7 mouse cellular contexts compared by ENCODE assay signal in genomic region chr4:43506536-43507185, GRCm38 (mm10). TPM values are rescaled to one million over a fixed set of nuclear protein-coding genes. Genes with fewer than 3 reads are reported as not detected.
DNase-seq lines count a peak whose midpoint lies in the region; ATAC-seq and TF ChIP-seq lines count a peak whose summit lies in the region.

Gene Car9, plus strand, starts transcription at chr4:43506966.

- WGBS in liver, embryonic 15.5 days (ENCODE audit: insufficient replicate concordance) = 59% methylated on average over 9 of the region's 9 CpGs

- no peaks in the 10 kb centered on the region for H3K9me3 ChIP-seq in liver, embryonic 15.5 days (replicated peaks)

- H3K36me3 ChIP-seq in liver, embryonic 15.5 days (replicated peaks) = no peaks in the 10 kb centered on the region

- no peak within 1 kb of the TSS for H3K27ac ChIP-seq in liver, embryonic 15.5 days (replicated peaks)
- no peak within 1 kb of the TSS for H3K27ac ChIP-seq in layer of hippocampus, adult 2 months

- TF ChIP-seq CTCF in layer of hippocampus, adult 2 months (conservative IDR thresholded peaks at IDR 0.05) = no peak

- H3K9ac ChIP-seq in liver, embryonic 15.5 days = no peak within 1 kb of the TSS

- peaks cover 24% of the 10 kb centered on the region; the same call in 1 of the 2 replicates for H3K27me3 ChIP-seq in liver, embryonic 15.5 days

- DNase-seq in left cerebral cortex, postnatal 4 days = peak; percentile 78
- no peak for DNase-seq in left cerebral cortex, postnatal 14 days (ENCODE audit: low spot score in 2 of 2)
- DNase-seq in cerebellum, adult 18-20 months = peak; percentile 88 to 89
- peak; percentile 63 for DNase-seq in gastrocnemius, postnatal 25 days
- DNase-seq in layer of hippocampus, adult 2 months (ENCODE audit: low spot score in 2 of 2) = no peak

- 0 out of 2 replicates have a peak within 1 kb of the TSS, but pooled peaks have one; percentile 56 for H3K4me3 ChIP-seq in liver, embryonic 15.5 days (replicated peaks)
- no peak within 1 kb of the TSS for H3K4me3 ChIP-seq in layer of hippocampus, adult 2 months

- peak within 1 kb of the TSS; percentile 80 for H3K4me2 ChIP-seq in liver, embryonic 15.5 days

- intact Hi-C loops in left cerebral cortex, postnatal 4 days (cut with DNase I) = no loop called here
- intact Hi-C loops in left cerebral cortex, postnatal 14 days (cut with DNase I) = no loop called here

- H3K4me1 ChIP-seq in liver, embryonic 15.5 days (replicated peaks) = peaks cover 27% of the 10 kb centered on the region

- no peak for ATAC-seq in liver, embryonic 15.5 days (ENCODE audit: insufficient read depth)
- no peak for ATAC-seq in megakaryocyte progenitor cell, adult 5-6 weeks (replicated peaks; ENCODE audit: poor library complexity)

RNA-seq across cellular contexts. Expression of gene Car9, which starts in this region (rescaled TPM):
- under 1 TPM; 0.83 to 0.84 TPM for total RNA-seq in left cerebral cortex, postnatal 4 days (2021)
- under 1 TPM; 0.27 to 0.44 TPM for total RNA-seq in left cerebral cortex, postnatal 14 days (2021)
- 1 to 10 TPM; 2.2 to 2.7 TPM for total RNA-seq in gastrocnemius, postnatal 25 days (2021)
- 1.3 and 1.9 TPM in 2 replicates for polyA plus RNA-seq in liver, embryonic 15.5 days (2015; fragmentation: Nextera tagmentation; extraction: Ambion mirVana)
- not detected for total RNA-seq in layer of hippocampus, adult 2 months (2021)
- total RNA-seq in megakaryocyte progenitor cell, adult 5-6 weeks (2015) = 10.4 and 15.0 TPM in 2 replicates
- 4.0 and 10.5 TPM in 2 replicates for total RNA-seq in megakaryocyte progenitor cell, adult 5-6 weeks (2017)

Comparison
In these comparisons a context has a peak if more than half of its experiments do, and no peak if none do; other contexts are left out.
1. Peak in DNase-seq in left cerebral cortex, postnatal 4 days; RNA of the gene not detected or under 1 TPM.
2. DNase-seq: peak in cerebellum, adult 18-20 months (2 of 2) and gastrocnemius, postnatal 25 days (single experiment); none in left cerebral cortex, postnatal 14 days (0 of 2) and layer of hippocampus, adult 2 months (0 of 2).